Mouse (Mus musculus) adrenal gland, adult 8-10 months (tissue): ENCODE measurements around the gene Dip2c. TPM values are rescaled to one million over a fixed set of nuclear protein-coding genes. Genes with fewer than 3 reads are reported as not detected.

ENCODE experiments used
- DNase-seq: peaks from one replicate; pipeline ENCODE4 v3.0.0; 2022
- total RNA-seq, 4 experiments: library from RNA; stranded (reverse); gene quantifications; 2 replicates each; pipeline ENCODE4 v1.2.4; 2022

Dip2c gene
- total RNA-seq, 4 experiments from 2014 or later: 22.6 to 28.8 (median 26.6) TPM

DNA sequence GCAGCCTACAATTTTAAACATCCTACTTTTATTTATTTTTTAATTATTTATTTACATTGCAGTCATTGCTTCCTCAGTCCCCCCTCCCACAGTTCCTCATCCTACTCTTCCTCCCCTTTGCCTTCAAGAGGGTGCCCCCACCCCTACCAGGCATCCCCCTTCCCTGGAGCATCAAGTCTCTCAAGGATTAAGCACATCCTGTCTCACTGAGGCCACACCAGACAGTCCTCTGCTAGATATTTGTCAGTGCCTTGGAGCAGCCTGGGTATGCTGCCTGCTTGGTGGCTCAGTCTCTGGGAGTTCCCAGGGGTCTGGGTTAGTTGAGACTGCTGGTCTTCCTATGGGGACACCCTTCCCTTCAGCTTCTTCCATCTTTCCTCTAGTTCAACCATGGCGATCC lies 397.8 kb downstream of the Dip2c start:
- no peak for DNase-seq

GRCm38 (mm10) chr13:9681492-9681891 lies 405.2 kb downstream of the Dip2c start:
- no peak for DNase-seq

GRCm38 (mm10) chr13:9683280-9683679 lies 407.0 kb downstream of the Dip2c start:
- no peak for DNase-seq

DNA sequence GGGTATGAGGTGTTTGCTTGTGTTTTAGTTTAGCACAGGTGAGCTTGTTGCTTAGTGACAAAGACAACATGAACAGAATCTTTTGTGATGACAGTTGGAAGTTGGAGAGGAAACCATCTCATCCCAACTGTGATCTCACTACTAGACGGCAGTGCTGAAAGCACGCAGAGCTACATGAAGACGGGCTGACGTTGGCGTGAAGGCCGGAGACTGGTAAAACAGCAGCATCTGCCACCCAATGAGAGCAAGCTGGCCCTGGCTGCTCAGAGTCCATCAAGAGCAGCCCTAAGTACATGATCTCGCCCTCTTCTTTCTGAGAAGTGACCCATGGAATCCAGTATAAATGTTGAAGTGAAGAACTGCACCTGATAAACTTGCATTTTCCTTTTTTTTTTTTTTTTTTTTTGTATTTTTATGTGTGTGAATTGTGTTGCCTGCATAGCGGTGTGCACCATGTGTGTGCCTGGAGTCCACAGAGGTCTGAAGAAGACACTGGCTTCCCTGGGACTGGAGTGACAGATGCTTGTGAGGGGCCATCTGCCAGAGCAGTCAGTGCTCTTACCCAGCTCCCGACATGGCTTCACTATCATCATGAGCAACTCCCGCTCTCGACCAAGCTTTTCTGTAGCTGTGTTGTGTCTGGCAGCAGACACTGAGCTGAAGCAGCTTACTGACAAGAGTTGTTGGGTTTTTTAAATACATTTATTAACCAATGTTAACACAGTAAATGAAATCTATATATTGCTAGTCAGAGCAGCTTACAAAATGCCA lies 408.0 kb downstream of the Dip2c start:
- DNase-seq: no peak

DNA sequence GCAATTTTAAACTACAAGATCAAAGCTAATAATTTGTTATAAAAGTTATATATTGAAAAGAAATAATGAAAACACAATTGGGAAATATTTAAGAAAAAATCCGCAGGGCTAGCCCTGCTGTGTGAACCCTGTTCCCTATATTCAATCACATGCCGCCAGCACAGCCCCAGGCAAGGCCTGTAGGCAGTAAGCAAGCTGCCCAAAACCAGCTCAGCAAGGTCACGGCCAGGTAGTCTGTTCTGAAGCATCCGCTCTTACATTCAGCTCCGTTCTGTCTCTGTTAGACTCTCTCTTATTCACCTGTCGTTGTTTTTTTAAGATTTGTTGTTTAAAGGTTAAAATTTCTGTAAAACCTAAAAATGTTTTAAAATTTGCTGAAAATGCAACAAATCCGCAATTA lies 409.9 kb downstream of the Dip2c start:
- no peak for DNase-seq

DNA sequence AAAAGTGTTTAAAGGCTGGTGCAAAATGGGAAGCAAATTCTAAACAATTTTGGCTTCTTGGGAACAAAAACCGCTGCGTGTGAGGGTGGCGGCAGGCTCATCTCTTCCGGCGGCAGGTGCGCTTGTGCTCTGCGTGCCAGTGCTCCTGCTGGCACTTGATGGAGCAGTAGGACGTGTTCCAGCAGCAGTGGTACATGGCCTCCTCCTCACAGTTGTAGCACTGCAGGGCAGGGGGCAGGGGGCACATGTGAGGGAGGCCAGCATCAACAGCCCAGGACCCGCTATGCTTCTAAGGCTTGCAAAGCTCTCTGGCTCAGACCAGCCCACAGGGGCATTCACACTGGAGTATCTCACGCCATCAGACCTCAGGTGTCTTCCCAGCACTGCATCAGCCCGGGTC lies 410.4 kb downstream of the Dip2c start:
- no peak for DNase-seq

GRCm38 (mm10) chr13:9689366-9689765 lies 413.0 kb downstream of the Dip2c start:
- no peak for DNase-seq

DNA sequence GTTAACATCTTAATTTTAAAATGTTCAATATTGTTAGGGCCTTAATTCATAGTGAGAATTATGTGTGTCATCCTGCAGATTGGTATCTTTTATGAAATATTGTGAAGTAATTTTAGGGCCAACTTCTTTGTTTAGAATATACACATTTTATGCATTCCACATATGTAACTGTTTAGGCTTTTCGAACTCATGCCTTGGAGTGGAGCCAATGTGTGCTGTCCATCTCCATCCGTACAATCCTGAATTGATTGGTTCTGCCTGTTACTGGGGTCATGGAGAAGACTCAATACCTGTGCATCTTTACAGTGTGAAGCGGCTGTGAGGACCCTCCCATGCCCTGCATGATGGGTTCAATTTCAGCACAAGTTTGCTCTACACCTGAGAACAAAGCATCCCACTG lies 416.5 kb downstream of the Dip2c start:
- DNase-seq: no peak

DNA sequence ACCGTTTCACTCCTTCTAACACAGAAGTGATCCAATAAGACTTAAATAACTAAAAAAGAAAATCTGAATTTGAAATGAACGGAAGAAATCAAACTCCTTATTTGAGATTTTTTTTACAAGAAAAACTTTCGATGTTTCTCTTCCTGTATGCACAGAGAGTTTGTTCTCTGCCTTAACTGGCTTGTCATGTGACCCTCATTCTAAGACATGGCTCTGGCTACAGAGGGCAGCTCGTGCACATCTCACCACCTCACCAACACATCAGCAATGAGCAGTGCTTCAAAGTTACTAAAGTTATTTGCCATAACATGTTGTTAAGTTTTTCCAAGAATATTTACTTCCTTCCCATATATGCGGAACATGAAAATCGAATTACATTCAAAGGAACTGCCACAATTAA lies 418.3 kb downstream of the Dip2c start:
- no peak for DNase-seq

DNA sequence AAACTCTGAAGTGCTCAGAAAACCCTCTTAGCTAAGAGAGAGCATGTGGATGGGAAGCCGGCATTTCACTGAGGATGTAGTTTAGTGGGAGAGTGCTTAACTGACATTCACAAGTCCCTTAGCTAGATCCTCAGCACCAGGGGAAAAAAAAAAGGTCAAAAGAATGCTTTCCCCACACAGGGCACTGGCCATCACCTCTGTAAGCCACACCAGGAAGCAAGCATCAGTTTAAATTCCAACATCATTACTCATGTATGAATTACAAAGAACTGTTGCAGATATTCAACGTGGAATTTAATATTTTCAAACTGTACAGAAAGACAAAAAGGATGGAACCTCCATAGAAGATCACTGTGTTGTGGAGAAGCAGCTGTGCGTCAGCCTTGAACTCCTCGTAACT lies 419.1 kb downstream of the Dip2c start:
- no peak for DNase-seq

- DNase-seq: no peak
These were observed 419.5 kb downstream of the Dip2c start for GRCm38 (mm10) chr13:9695809-9696208.

- no peak for DNase-seq
These were observed 421.0 kb downstream of the Dip2c start for GRCm38 (mm10) chr13:9697340-9697739.

GRCm38 (mm10) chr13:9702615-9703235 lies 426.4 kb downstream of the Dip2c start:
- no peak for DNase-seq

DNA sequence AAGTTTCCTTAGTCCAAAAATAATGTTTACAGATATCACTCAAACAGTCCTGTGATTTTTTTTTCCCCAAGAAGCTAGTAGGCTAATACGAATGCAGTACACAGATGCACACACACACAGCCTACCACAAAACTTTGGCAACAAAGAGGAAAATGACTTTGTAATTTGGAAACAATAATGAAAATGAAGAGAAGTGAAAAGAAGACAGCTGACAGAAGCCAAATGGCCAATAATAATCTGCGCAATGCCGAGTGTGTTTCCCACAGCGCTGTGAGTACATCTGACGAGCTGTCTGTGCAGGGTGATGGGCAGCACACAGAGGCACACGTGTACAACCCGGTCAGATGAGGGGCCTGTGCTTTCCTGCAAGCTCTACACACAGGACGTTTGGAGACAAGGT lies 430.4 kb downstream of the Dip2c start:
- no peak for DNase-seq

GRCm38 (mm10) chr13:9708433-9709240 lies 432.3 kb downstream of the Dip2c start:
- no peak for DNase-seq

DNA sequence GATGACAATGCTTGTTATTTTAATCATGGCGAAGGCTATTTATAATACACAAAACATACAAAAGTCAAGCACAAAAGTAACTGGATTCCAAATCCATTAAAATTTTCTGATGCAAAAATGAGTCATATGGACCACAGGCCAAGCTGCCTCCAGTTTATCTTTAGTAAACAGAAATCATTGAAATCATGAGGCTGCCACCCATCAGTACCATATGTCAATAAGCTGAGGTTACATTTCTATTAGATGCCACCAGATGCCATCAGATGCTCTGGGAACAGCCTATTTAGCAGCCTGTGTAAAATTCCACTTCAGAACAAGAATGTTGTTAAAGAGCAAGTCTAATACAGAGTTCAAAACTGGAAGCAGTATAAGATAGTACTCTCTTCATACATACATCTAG lies 436.1 kb downstream of the Dip2c start:
- DNase-seq: no peak

GRCm38 (mm10) chr13:9712971-9713370 lies 436.6 kb downstream of the Dip2c start:
- no peak for DNase-seq

DNA sequence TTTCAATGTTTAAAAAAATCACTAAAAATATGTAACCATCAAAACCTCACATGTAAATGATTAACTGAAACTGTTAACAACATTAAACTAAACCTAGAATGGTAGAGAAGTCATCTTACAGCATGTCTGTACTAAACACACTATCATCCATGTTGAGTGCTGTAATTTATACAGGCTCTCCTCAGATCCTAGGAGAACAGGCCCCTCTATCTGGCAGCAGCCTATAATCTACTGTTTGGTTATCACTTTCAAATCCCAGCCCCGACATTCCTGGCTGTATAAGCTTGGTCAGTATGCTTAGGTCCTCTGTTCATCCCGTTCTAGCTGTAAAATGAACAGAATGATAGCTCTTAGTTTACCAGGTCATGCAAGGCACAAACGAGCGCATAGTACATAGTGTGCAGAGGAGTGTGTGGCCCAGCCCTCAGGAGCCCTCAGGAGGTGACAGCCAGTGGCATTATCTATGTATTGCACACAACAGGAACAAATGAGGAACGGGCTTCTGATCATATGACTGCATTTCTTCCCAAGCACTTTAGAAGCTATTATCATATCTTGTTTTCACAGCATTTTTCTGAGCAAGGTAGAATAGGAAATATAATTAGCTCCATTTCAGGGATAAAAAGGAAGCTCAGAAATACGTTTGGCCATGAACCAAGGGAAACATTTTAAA lies 437.3 kb downstream of the Dip2c start:
- DNase-seq: no peak

GRCm38 (mm10) chr13:9715224-9715623 lies 438.9 kb downstream of the Dip2c start:
- no peak for DNase-seq
